Mouse (Mus musculus): ENCODE data around the gene Rbfox1. TPM values are rescaled to one million over a fixed set of nuclear protein-coding genes. Genes with fewer than 3 reads are reported as not detected.

Rbfox1 gene
- total RNA-seq (2014; fragmentation: Nextera tagmentation) (not detected in 2 replicates), total RNA-seq (2017) (not detected in 2 replicates), polyA plus RNA-seq (2012) (not detected in 2 replicates)

DNA sequence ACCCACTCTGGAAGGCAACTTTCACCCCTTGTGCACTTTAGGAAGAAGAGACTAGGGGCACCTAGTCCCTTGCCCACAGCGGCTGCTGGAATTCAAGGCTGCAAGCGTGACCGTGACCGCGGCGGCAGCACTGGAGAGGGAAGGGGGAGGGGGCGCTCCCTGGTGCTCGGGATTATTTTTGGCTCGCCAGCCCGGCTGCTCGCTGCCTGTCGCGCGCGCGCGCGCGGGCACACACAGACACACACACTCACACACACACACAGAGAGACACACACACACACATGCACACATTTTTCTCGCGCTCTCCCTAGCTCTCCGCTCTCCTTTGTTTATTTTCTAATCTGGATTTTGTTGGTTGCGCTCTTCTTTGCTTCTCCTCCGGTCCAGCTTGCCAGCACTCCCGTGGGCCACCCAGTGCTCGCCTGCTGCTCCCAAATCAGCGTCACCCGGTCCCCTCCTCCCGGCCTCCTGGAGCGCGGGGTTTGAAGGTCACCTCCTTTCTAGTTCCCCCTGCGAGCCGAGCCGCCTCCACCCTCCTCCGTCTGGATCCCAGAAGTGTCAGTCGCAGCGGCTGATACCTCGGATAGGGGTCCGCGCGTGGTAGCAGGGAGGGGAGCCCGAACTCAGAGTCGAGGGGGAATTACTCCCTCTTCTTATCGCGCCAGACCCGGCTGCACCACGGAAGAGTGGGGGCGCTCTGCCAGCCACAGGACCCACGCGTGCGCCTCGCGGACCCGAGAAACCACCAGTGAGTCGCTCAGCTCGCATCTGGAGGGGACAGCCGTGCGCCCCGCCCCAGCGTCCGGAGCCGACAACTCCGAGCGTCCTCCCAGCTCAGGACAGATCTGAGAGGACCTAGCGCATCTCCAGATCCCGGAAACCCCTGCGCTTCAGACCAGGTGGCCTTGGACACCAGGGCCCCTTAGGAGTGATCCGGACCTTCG lies at the start of gene Rbfox1:
Gene Rbfox1 (plus strand): TSS at position 610 of the 944 bp plus-strand sequence.
- Histone ChIP-seq H3K36me3 (replicated peaks) (no peaks in the 10 kb centered on the region), H3K27me3 (ENCODE audit: insufficient read depth, low read length) (no peaks in the 10 kb centered on the region), H3K9me3 (replicated peaks) (peaks cover 34% of the 10 kb centered on the region), H3K4me3 (ENCODE audit: low read depth, low read length) (no peak within 1 kb of the TSS), H3K4me1 (ENCODE audit: insufficient read depth, low read depth, low read length) (no peaks in the 10 kb centered on the region)
- no peak for ATAC-seq (ENCODE audit: extremely low read depth, insufficient number of reproducible peaks, low FRiP score, poor library complexity, severe bottlenecking)
- DNase-seq (ENCODE audit: low spot score) = no peak
- no peak for TF ChIP-seq GATA2 (IDR thresholded peaks at IDR 0.05; ENCODE audit: borderline replicate concordance, low read depth, low read length)
- TF ChIP-seq GATA1 (IDR thresholded peaks at IDR 0.05; ENCODE audit: borderline replicate concordance, low read length) = no peak
- TF ChIP-seq CTCF (IDR thresholded peaks at IDR 0.05; ENCODE audit: low read depth, low read length) = no peak
- no peak for TF ChIP-seq TAL1 (conservative IDR thresholded peaks at IDR 0.05; ENCODE audit: low read depth, low read length)
- TF ChIP-seq POLR2AphosphoS5 (IDR thresholded peaks at IDR 0.05; ENCODE audit: insufficient replicate concordance, low read depth, low read length) = no peak

DNA sequence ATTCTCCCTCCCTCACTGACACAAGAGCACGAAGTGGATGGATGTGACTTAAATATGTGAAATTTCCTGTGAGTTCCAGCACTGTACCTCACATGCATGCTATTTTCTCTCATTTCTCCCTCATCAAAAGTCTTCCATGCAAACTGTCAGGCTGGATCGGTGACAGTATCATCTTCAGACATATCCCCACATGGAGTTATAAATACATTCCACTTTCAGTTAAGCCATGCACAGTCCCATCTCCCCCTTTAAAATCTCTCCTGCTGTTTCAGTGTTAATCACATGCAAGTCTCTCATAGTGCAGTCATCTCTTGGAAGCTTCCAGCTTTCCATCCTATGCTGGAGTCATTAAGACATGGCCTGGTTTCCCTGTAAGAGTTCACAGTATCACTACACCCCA lies 48.4 kb upstream of the Rbfox1 start:
- no peaks in the 10 kb centered on the region for H3K36me3 ChIP-seq (replicated peaks)
- no peak overlapping the region for H3K4me3 ChIP-seq (ENCODE audit: low read depth, low read length)
- ATAC-seq (ENCODE audit: extremely low read depth, insufficient number of reproducible peaks, low FRiP score, poor library complexity, severe bottlenecking) (no peak), DNase-seq (ENCODE audit: low spot score) (no peak)
- H3K4me1 ChIP-seq (ENCODE audit: insufficient read depth, low read depth, low read length) = no peaks in the 10 kb centered on the region
- peaks cover 25% of the 10 kb centered on the region for H3K9me3 ChIP-seq (replicated peaks)
- TF ChIP-seq GATA2 (IDR thresholded peaks at IDR 0.05; ENCODE audit: borderline replicate concordance, low read depth, low read length) (no peak), CTCF (IDR thresholded peaks at IDR 0.05; ENCODE audit: low read depth, low read length) (no peak), POLR2AphosphoS5 (IDR thresholded peaks at IDR 0.05; ENCODE audit: insufficient replicate concordance, low read depth, low read length) (no peak), GATA1 (IDR thresholded peaks at IDR 0.05; ENCODE audit: borderline replicate concordance, low read length) (no peak), TAL1 (conservative IDR thresholded peaks at IDR 0.05; ENCODE audit: low read depth, low read length) (no peak)
- H3K27me3 ChIP-seq (ENCODE audit: insufficient read depth, low read length) = no peaks in the 10 kb centered on the region

GRCm38 (mm10) chr16:5841167-5841566 lies 44.0 kb upstream of the Rbfox1 start:
- no peak for ATAC-seq (ENCODE audit: extremely low read depth, insufficient number of reproducible peaks, low FRiP score, poor library complexity, severe bottlenecking)
- DNase-seq (ENCODE audit: low spot score) = no peak
- peaks cover 33% of the 10 kb centered on the region for H3K9me3 ChIP-seq (replicated peaks)

DNA sequence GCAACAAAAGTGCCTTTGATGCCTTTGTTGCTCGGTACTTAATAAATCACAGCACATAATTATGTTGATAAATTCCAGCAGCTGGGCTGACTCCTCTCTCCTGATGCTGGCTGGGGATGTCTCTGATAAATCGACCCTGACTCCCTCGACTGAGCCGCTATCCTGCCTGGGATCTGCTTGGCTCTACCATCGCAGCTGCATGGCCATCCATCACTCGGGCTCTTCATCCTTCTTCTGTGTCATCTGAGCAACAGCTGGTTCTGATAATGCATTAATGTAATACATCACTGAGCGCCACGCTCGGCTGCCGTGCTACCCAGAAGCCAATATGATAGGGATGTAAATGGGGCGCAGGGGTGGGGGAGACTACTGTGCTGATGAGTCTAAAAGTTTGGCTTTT lies 39.5 kb upstream of the Rbfox1 start:
- no peaks in the 10 kb centered on the region for H3K27me3 ChIP-seq (ENCODE audit: insufficient read depth, low read length)
- no peak for ATAC-seq (ENCODE audit: extremely low read depth, insufficient number of reproducible peaks, low FRiP score, poor library complexity, severe bottlenecking)
- no peak overlapping the region for H3K4me3 ChIP-seq (ENCODE audit: low read depth, low read length)

More at GRCm38 (mm10) chr16:5841167-5841566, 44.0 kb upstream of the Rbfox1 start:
- TF ChIP-seq TAL1 (conservative IDR thresholded peaks at IDR 0.05; ENCODE audit: low read depth, low read length) (no peak), CTCF (IDR thresholded peaks at IDR 0.05; ENCODE audit: low read depth, low read length) (no peak), POLR2AphosphoS5 (IDR thresholded peaks at IDR 0.05; ENCODE audit: insufficient replicate concordance, low read depth, low read length) (no peak), GATA1 (IDR thresholded peaks at IDR 0.05; ENCODE audit: borderline replicate concordance, low read length) (no peak), GATA2 (IDR thresholded peaks at IDR 0.05; ENCODE audit: borderline replicate concordance, low read depth, low read length) (no peak)
- Histone ChIP-seq H3K4me1 (ENCODE audit: insufficient read depth, low read depth, low read length) (no peaks in the 10 kb centered on the region), H3K27me3 (ENCODE audit: insufficient read depth, low read length) (no peaks in the 10 kb centered on the region), H3K36me3 (replicated peaks) (no peaks in the 10 kb centered on the region), H3K4me3 (ENCODE audit: low read depth, low read length) (no peak overlapping the region)

DNA sequence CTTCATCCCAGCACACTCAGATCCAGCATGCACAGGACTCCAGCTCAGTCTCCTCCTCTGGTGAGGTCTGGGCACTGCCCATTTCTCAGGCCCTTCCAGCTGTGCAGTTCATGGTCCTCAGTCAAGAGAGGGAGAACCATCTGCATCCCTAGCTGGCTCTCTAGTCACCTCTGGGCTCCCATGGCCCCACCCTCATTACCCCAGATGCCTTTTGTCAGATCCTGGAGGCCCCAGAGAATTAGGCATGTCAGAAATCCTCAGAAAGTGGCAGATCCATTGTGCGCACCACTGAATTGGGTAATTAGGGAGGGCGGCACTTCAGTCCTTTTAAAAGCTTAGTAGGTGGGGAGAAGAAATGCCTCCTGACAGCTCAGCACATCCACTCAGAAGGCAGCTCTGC lies 32.1 kb upstream of the Rbfox1 start:
- no peak overlapping the region for H3K4me3 ChIP-seq (ENCODE audit: low read depth, low read length)
- TF ChIP-seq GATA1 (IDR thresholded peaks at IDR 0.05; ENCODE audit: borderline replicate concordance, low read length) (no peak), POLR2AphosphoS5 (IDR thresholded peaks at IDR 0.05; ENCODE audit: insufficient replicate concordance, low read depth, low read length) (no peak), TAL1 (conservative IDR thresholded peaks at IDR 0.05; ENCODE audit: low read depth, low read length) (no peak), CTCF (IDR thresholded peaks at IDR 0.05; ENCODE audit: low read depth, low read length) (no peak), GATA2 (IDR thresholded peaks at IDR 0.05; ENCODE audit: borderline replicate concordance, low read depth, low read length) (no peak)
- ATAC-seq (ENCODE audit: extremely low read depth, insufficient number of reproducible peaks, low FRiP score, poor library complexity, severe bottlenecking) (no peak), DNase-seq (ENCODE audit: low spot score) (no peak)
- H3K36me3 ChIP-seq (replicated peaks) = no peaks in the 10 kb centered on the region
- H3K4me1 ChIP-seq (ENCODE audit: insufficient read depth, low read depth, low read length) = no peaks in the 10 kb centered on the region
- H3K9me3 ChIP-seq (replicated peaks) = peaks cover 29% of the 10 kb centered on the region
- no peaks in the 10 kb centered on the region for H3K27me3 ChIP-seq (ENCODE audit: insufficient read depth, low read length)

More for the DNA sequence above, 39.5 kb upstream of the Rbfox1 start:
- no peaks in the 10 kb centered on the region for H3K36me3 ChIP-seq (replicated peaks)
- H3K4me1 ChIP-seq (ENCODE audit: insufficient read depth, low read depth, low read length) = no peaks in the 10 kb centered on the region
- H3K9me3 ChIP-seq (replicated peaks) = peaks cover 30% of the 10 kb centered on the region
- no peak for DNase-seq (ENCODE audit: low spot score)
- TF ChIP-seq TAL1 (conservative IDR thresholded peaks at IDR 0.05; ENCODE audit: low read depth, low read length) (no peak), POLR2AphosphoS5 (IDR thresholded peaks at IDR 0.05; ENCODE audit: insufficient replicate concordance, low read depth, low read length) (no peak), CTCF (IDR thresholded peaks at IDR 0.05; ENCODE audit: low read depth, low read length) (no peak), GATA1 (IDR thresholded peaks at IDR 0.05; ENCODE audit: borderline replicate concordance, low read length) (no peak), GATA2 (IDR thresholded peaks at IDR 0.05; ENCODE audit: borderline replicate concordance, low read depth, low read length) (no peak)

GRCm38 (mm10) chr16:5864350-5864749 lies 20.8 kb upstream of the Rbfox1 start:
- Histone ChIP-seq H3K4me1 (ENCODE audit: insufficient read depth, low read depth, low read length) (no peaks in the 10 kb centered on the region), H3K4me3 (ENCODE audit: low read depth, low read length) (no peak overlapping the region), H3K9me3 (replicated peaks) (peaks cover 32% of the 10 kb centered on the region), H3K27me3 (ENCODE audit: insufficient read depth, low read length) (no peaks in the 10 kb centered on the region), H3K36me3 (replicated peaks) (no peaks in the 10 kb centered on the region)
- no peak for DNase-seq (ENCODE audit: low spot score)
- TF ChIP-seq GATA1 (IDR thresholded peaks at IDR 0.05; ENCODE audit: borderline replicate concordance, low read length) (no peak), POLR2AphosphoS5 (IDR thresholded peaks at IDR 0.05; ENCODE audit: insufficient replicate concordance, low read depth, low read length) (no peak), TAL1 (conservative IDR thresholded peaks at IDR 0.05; ENCODE audit: low read depth, low read length) (no peak), CTCF (IDR thresholded peaks at IDR 0.05; ENCODE audit: low read depth, low read length) (no peak), GATA2 (IDR thresholded peaks at IDR 0.05; ENCODE audit: borderline replicate concordance, low read depth, low read length) (no peak)
- ATAC-seq (ENCODE audit: extremely low read depth, insufficient number of reproducible peaks, low FRiP score, poor library complexity, severe bottlenecking) = no peak
